Mouse (Mus musculus): ENCODE data around the gene Adprhl1. TPM values are rescaled to one million over a fixed set of nuclear protein-coding genes. Genes with fewer than 3 reads are reported as not detected.
A peak's percentile ranks its signal among the peaks of the same experiment; 100 is the strongest.

Gene Adprhl1
- polyA plus RNA-seq, 1 experiment from 2014 or later = 0.40 TPM

DNA sequence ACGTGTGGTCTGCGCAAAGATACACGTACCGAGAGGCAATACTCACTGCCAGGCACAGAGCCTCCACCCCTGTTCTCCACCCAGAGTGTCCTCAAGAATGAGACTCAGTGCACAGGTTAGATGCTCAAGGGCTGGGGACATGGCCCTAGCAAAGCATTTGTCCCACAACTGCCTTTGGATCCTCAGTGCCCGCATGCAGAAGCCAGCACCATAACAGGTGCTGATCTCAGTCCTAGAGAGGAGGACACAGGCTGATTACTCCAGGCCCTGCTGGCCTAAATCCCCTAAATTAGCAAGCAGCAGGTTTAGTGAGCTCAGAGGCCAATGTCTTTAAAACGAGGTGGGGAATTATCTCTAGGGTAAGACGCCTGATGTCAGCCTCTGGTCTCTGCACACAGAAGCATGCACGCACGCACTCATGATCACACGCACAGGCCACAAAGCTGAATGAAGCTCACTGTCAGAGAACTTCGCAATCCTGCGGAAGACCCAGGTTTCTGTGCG lies 65.9 kb downstream of the Adprhl1 start:
- no peaks in the 10 kb centered on the region for H3K9me3 ChIP-seq (ENCODE audit: control insufficient read depth, low read length)
- H3K27me3 ChIP-seq (replicated peaks; ENCODE audit: control insufficient read depth, insufficient read depth, low read length) = no peaks in the 10 kb centered on the region
- H3K4me3 ChIP-seq (ENCODE audit: low read length) = no peak overlapping the region
- H3K9ac ChIP-seq (ENCODE audit: low read depth, low read length) = no peak overlapping the region
- no peak overlapping the region for H3K4me2 ChIP-seq (ENCODE audit: low read depth, low read length)
- ATAC-seq = no peak
- no peaks in the 10 kb centered on the region for H3K36me3 ChIP-seq (ENCODE audit: control insufficient read depth, insufficient read depth, low read length)
- WGBS = 91% methylated on average over 13 of the region's 13 CpGs
- no peaks in the 10 kb centered on the region for H3K4me1 ChIP-seq (ENCODE audit: control insufficient read depth, insufficient read depth, low read length)
- H3K27ac ChIP-seq (ENCODE audit: low read length) = no peak overlapping the region

DNA sequence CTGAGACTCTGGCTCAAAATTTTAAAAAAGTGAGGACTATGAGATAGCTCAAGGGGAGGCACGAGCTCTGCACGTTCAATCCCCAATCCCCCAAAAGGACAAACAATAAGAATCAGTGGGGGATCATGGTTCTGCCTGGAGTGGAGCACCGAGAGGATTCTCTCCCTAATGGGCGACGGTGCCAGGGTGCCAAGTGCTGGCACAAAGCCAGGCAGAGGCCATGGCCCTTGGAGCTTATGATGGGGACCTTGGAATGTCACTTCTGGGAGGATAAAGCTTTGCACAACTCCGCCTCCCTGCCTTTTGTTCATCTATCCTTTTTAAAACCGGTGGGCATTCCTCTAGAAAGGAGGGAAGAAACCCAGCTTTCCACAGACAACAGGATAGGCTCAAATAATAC lies 66.3 kb downstream of the Adprhl1 start:
- 73% methylated on average over 7 of the region's 7 CpGs for WGBS
- H3K9ac ChIP-seq (ENCODE audit: low read depth, low read length) = no peak overlapping the region
- no peaks in the 10 kb centered on the region for H3K27me3 ChIP-seq (replicated peaks; ENCODE audit: control insufficient read depth, insufficient read depth, low read length)
- ATAC-seq = no peak
- no peaks in the 10 kb centered on the region for H3K36me3 ChIP-seq (ENCODE audit: control insufficient read depth, insufficient read depth, low read length)
- H3K4me1 ChIP-seq (ENCODE audit: control insufficient read depth, insufficient read depth, low read length) = no peaks in the 10 kb centered on the region
- H3K4me3 ChIP-seq (ENCODE audit: low read length) = no peak overlapping the region
- no peak overlapping the region for H3K4me2 ChIP-seq (ENCODE audit: low read depth, low read length)
- H3K9me3 ChIP-seq (ENCODE audit: control insufficient read depth, low read length) = no peaks in the 10 kb centered on the region
- H3K27ac ChIP-seq (ENCODE audit: low read length) = no peak overlapping the region

DNA sequence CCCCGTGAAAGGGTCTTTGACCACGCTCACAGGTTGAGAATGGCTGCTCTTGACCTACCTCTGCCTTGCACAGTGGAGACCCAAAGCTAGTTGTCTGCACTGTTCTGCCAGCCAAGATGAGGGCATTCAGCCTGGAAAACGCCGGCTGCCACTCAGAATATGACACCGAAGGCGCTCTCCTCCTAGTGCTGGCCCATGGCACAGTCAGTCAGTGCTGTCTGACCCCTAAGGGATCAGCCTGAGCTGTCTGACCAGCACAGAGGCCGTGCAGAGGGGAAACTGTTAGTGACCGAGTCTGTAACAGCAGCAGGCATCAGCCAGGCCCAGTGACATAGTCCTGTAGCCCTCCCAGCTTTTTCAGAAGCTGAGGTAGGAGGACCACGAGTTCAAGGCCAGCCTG lies 66.7 kb downstream of the Adprhl1 start:
- Histone ChIP-seq H3K27me3 (replicated peaks; ENCODE audit: control insufficient read depth, insufficient read depth, low read length) (no peaks in the 10 kb centered on the region), H3K9me3 (ENCODE audit: control insufficient read depth, low read length) (no peaks in the 10 kb centered on the region), H3K4me2 (ENCODE audit: low read depth, low read length) (no peak overlapping the region), H3K36me3 (ENCODE audit: control insufficient read depth, insufficient read depth, low read length) (no peaks in the 10 kb centered on the region), H3K9ac (ENCODE audit: low read depth, low read length) (no peak overlapping the region), H3K4me3 (ENCODE audit: low read length) (no peak overlapping the region), H3K4me1 (ENCODE audit: control insufficient read depth, insufficient read depth, low read length) (no peaks in the 10 kb centered on the region), H3K27ac (ENCODE audit: low read length) (no peak overlapping the region)
- WGBS = 80% methylated on average over 9 of the region's 9 CpGs
- ATAC-seq = no peak

DNA sequence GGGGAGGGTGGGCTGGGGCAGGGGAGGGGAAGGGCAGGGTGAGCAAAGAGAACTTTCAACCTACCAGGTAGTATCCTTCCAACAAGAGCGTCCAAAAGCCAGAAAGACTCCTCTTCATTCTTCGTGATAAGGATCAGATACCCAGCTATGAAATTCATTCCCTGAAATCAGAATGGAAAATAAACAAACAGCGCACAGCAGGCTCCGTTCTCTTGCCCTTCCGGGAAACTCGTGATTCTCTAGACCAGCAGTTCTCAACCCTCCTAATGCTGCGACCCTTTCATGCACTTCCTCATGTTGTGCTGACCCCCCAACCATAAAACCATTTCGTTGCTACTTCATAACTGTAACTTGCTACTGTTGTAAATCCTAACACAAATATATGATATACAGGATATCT lies 67.1 kb downstream of the Adprhl1 start:
- ATAC-seq = no peak
- WGBS = 84% methylated on average over 8 of the region's 8 CpGs
- Histone ChIP-seq H3K27me3 (replicated peaks; ENCODE audit: control insufficient read depth, insufficient read depth, low read length) (no peaks in the 10 kb centered on the region), H3K27ac (ENCODE audit: low read length) (no peak overlapping the region), H3K4me2 (ENCODE audit: low read depth, low read length) (no peak overlapping the region), H3K4me3 (ENCODE audit: low read length) (no peak overlapping the region), H3K9ac (ENCODE audit: low read depth, low read length) (no peak overlapping the region), H3K4me1 (ENCODE audit: control insufficient read depth, insufficient read depth, low read length) (no peaks in the 10 kb centered on the region), H3K36me3 (ENCODE audit: control insufficient read depth, insufficient read depth, low read length) (no peaks in the 10 kb centered on the region), H3K9me3 (ENCODE audit: control insufficient read depth, low read length) (no peaks in the 10 kb centered on the region)

DNA sequence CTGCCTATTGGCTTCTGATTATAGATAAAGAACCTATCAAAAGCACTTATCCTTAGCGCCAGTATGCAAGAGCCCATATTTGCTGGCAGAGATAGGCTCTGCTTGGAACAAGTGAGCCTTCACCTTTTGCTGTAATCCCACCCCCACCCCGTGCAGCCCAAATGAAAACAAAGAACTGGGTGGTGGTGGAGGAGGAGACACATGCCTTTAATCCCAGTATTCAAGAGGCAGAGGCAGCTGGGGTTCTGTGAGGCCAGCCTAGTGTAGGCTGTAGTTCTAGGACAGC lies 72.3 kb downstream of the Adprhl1 start:
- 56% methylated on average over 2 of the region's 2 CpGs for WGBS
- Histone ChIP-seq H3K36me3 (ENCODE audit: control insufficient read depth, insufficient read depth, low read length) (no peaks in the 10 kb centered on the region), H3K9ac (ENCODE audit: low read depth, low read length) (no peak overlapping the region), H3K4me3 (ENCODE audit: low read length) (no peak overlapping the region), H3K27me3 (replicated peaks; ENCODE audit: control insufficient read depth, insufficient read depth, low read length) (no peaks in the 10 kb centered on the region), H3K27ac (ENCODE audit: low read length) (no peak overlapping the region), H3K4me2 (ENCODE audit: low read depth, low read length) (no peak overlapping the region), H3K4me1 (ENCODE audit: control insufficient read depth, insufficient read depth, low read length) (no peaks in the 10 kb centered on the region), H3K9me3 (ENCODE audit: control insufficient read depth, low read length) (no peaks in the 10 kb centered on the region)
- ATAC-seq = no peak

DNA sequence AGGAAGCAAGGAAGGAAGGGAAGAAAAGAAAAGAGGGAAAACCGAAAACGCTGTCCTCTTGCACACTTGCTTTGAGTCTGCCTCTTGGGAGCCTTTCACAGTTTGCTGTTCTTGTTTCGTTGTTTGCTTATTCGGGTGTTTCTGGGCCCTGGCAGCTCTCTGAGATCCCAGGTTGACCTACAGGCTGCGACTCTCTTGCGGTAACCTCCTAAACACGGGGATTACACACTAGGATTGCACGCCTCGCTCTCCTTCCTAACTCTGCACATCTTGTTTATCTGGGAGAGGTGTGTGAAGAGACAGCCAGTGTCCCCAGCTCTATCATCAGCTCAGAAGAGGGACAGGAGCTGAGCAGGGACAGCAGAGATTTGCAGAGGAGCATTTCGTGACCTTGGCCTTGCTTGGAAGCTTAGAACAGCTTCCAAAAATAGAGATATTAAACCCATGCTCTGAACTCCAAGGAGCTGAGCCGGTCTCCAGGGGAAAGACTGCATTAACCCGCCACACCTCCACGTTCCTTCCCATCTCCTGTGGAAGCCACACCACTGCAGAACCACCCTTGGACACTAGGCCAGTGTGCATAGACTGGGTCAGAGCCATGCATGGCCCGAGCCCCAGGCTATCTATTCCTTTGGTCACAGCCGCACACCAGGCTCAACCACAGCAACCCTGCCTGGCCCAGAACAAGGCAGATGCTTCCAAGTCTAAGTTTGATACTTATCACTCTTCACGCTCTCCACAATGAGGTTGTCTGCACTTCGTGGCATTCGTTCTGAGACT lies 72.9 kb downstream of the Adprhl1 start:
- no peak overlapping the region for H3K27ac ChIP-seq (ENCODE audit: low read length)
- 80% methylated on average over 18 of the region's 18 CpGs for WGBS

DNA sequence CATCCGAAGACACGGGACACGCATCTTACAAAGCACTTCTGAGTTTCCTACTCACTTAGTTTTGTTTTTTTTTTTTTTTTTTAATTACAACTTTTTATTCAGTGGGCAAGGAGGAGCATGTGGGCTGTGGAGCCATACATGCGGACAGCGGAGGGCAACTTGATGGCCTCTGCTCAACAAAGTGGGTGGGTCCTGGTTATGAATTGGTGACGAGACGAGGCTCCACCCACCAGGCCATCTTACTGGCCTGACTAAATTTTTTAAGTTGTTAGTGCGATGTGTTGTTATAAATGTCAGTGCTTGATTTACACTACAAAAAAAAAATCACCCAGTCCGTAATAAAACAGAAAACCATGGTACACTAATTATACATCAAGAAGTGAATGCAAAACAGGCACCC lies 73.6 kb downstream of the Adprhl1 start:
- Histone ChIP-seq H3K4me3 (ENCODE audit: low read length) (no peak overlapping the region), H3K4me1 (ENCODE audit: control insufficient read depth, insufficient read depth, low read length) (no peaks in the 10 kb centered on the region), H3K9me3 (ENCODE audit: control insufficient read depth, low read length) (no peaks in the 10 kb centered on the region), H3K27me3 (replicated peaks; ENCODE audit: control insufficient read depth, insufficient read depth, low read length) (no peaks in the 10 kb centered on the region), H3K4me2 (ENCODE audit: low read depth, low read length) (no peak overlapping the region), H3K27ac (ENCODE audit: low read length) (no peak overlapping the region), H3K36me3 (ENCODE audit: control insufficient read depth, insufficient read depth, low read length) (peaks cover 6% of the 10 kb centered on the region; the same call in 1 of the 2 replicates), H3K9ac (ENCODE audit: low read depth, low read length) (no peak overlapping the region)
- whole genome bisulfite sequencing = 76% methylated on average over 9 of the region's 9 CpGs
- ATAC-seq = no peak

More for the DNA sequence above, 72.9 kb downstream of the Adprhl1 start:
- Histone ChIP-seq H3K9me3 (ENCODE audit: control insufficient read depth, low read length) (no peaks in the 10 kb centered on the region), H3K4me3 (ENCODE audit: low read length) (no peak overlapping the region), H3K27me3 (replicated peaks; ENCODE audit: control insufficient read depth, insufficient read depth, low read length) (no peaks in the 10 kb centered on the region), H3K9ac (ENCODE audit: low read depth, low read length) (no peak overlapping the region), H3K4me1 (ENCODE audit: control insufficient read depth, insufficient read depth, low read length) (no peaks in the 10 kb centered on the region), H3K36me3 (ENCODE audit: control insufficient read depth, insufficient read depth, low read length) (peaks cover 4% of the 10 kb centered on the region; the same call in 1 of the 2 replicates), H3K4me2 (ENCODE audit: low read depth, low read length) (no peak overlapping the region)
- ATAC-seq = no peak

DNA sequence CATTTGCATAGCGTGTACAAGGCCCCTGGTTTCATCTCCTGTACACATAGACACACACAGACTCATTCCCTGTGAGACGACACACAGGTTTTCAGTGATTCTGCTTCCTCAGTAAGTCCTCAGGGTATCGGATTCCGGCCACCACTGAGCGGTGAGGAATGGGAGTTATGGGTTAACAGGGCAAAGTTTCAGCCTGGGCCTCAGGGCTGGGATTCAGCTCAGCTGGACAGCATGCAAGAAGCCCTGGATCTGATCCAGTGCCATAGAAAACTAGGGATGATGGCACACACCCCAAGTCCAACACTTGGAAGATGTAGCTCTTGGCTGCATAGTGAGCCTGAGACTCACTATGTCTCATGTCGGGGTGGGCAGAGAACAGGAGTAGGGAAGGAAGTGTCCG lies 74.0 kb downstream of the Adprhl1 start:
- Histone ChIP-seq H3K36me3 (ENCODE audit: control insufficient read depth, insufficient read depth, low read length) (peaks cover 10% of the 10 kb centered on the region; the same call in 1 of the 2 replicates), H3K9ac (ENCODE audit: low read depth, low read length) (no peak overlapping the region), H3K27me3 (replicated peaks; ENCODE audit: control insufficient read depth, insufficient read depth, low read length) (no peaks in the 10 kb centered on the region), H3K27ac (ENCODE audit: low read length) (no peak overlapping the region), H3K4me1 (ENCODE audit: control insufficient read depth, insufficient read depth, low read length) (no peaks in the 10 kb centered on the region), H3K4me3 (ENCODE audit: low read length) (no peak overlapping the region), H3K4me2 (ENCODE audit: low read depth, low read length) (no peak overlapping the region), H3K9me3 (ENCODE audit: control insufficient read depth, low read length) (no peaks in the 10 kb centered on the region)
- ATAC-seq = no peak
- 75% methylated on average over 7 of the region's 7 CpGs for WGBS

DNA sequence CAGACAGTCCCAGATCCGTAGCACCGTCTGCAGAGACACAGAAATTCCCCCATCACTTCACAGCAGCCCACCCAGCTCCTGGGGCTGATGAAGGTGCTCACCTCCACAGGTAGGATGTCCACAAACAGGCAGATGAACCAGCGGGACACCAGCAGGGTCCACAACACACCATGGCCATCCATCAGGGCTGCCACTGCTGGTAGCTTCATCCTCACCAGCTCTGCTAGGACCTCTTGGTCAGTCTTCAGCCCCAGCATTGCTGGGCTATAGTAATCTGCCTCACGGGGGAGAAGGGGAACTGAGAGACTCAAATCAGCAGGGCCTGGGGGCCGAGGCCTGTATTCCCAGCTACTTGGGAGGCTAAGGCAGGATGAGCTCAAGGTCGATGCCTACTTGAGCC lies 74.5 kb downstream of the Adprhl1 start:
- no peaks in the 10 kb centered on the region for H3K9me3 ChIP-seq (ENCODE audit: control insufficient read depth, low read length)
- no peak overlapping the region for H3K27ac ChIP-seq (ENCODE audit: low read length)
- ATAC-seq = no peak
- H3K27me3 ChIP-seq (replicated peaks; ENCODE audit: control insufficient read depth, insufficient read depth, low read length) = no peaks in the 10 kb centered on the region
- peaks cover 12% of the 10 kb centered on the region; the same call in 1 of the 2 replicates for H3K36me3 ChIP-seq (ENCODE audit: control insufficient read depth, insufficient read depth, low read length)
- 76% methylated on average over 6 of the region's 6 CpGs for WGBS
- no peak overlapping the region for H3K4me3 ChIP-seq (ENCODE audit: low read length)
- no peak overlapping the region for H3K9ac ChIP-seq (ENCODE audit: low read depth, low read length)
- no peaks in the 10 kb centered on the region for H3K4me1 ChIP-seq (ENCODE audit: control insufficient read depth, insufficient read depth, low read length)
- H3K4me2 ChIP-seq (ENCODE audit: low read depth, low read length) = no peak overlapping the region

DNA sequence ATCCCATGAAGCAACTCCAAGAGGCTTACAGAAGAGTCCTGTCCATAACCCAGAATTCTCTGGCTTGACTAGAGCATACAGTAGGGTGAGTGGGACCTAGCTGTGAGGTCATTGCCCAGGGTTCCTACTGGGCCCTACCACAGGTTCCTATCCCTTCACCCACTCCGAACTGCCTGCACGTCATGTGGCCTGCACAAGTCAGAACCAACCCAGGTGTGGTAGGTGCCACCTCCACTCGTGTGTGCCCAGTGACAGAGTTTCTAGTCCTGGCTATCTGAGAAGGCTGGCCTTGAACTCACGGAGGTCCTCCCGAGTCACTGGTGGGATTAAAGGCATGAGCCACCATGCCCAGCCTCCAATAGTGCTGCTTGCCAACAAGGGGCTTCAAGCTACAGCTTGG lies 75.8 kb downstream of the Adprhl1 start:
- H3K4me2 ChIP-seq (ENCODE audit: low read depth, low read length) = no peak overlapping the region
- H3K27ac ChIP-seq (ENCODE audit: low read length) = peak overlapping the region; percentile 27; the same call in 1 of the 2 replicates
- ATAC-seq = no peak
- no peak overlapping the region for H3K9ac ChIP-seq (ENCODE audit: low read depth, low read length)
- no peaks in the 10 kb centered on the region for H3K9me3 ChIP-seq (ENCODE audit: control insufficient read depth, low read length)
- WGBS = 89% methylated on average over 5 of the region's 5 CpGs
- H3K4me3 ChIP-seq (ENCODE audit: low read length) = no peak overlapping the region
- peaks cover 19% of the 10 kb centered on the region; the same call in 1 of the 2 replicates for H3K36me3 ChIP-seq (ENCODE audit: control insufficient read depth, insufficient read depth, low read length)
- no peaks in the 10 kb centered on the region for H3K27me3 ChIP-seq (replicated peaks; ENCODE audit: control insufficient read depth, insufficient read depth, low read length)
- no peaks in the 10 kb centered on the region for H3K4me1 ChIP-seq (ENCODE audit: control insufficient read depth, insufficient read depth, low read length)
